Mouse (Mus musculus) heart, embryonic 13.5 days (tissue): ENCODE measurements around the gene Tbc1d9b. TPM values are rescaled to one million over a fixed set of nuclear protein-coding genes. Genes with fewer than 3 reads are reported as not detected.
"Not testable (repeated sequence)": the region's sequence is repeated elsewhere in the genome, so short reads cannot be mapped to it uniquely, and the experiment has no call there.

Source experiments
- ATAC-seq: fragments of 200-750 bp; cut with Nextera tagmentation; 2 replicates; pipeline ENCODE4 v1.8.0; 2017; ENCODE audit warnings: moderate TSS enrichment; ENCODE audit not compliant: insufficient number of reproducible peaks, low FRiP score, low TSS enrichment; ENCODE audit errors: extremely low read depth
- H3K27ac ChIP-seq: fragments of 300-500 bp; sonication (generic); replicated peaks from 2 replicates; pipeline ENCODE4 v1.5.1; 2015; ENCODE audit warnings: moderate library complexity, mild to moderate bottlenecking, inconsistent platforms
- H3K27me3 ChIP-seq: fragments of 300-500 bp; sonication (generic); replicated peaks from 2 replicates; pipeline ENCODE4 v1.6.1; 2015; ENCODE audit warnings: mild to moderate bottlenecking, inconsistent platforms
- H3K36me3 ChIP-seq: fragments of 300-500 bp; sonication (generic); 2 replicates; pipeline ENCODE4 v1.6.1; 2015; ENCODE audit warnings: mild to moderate bottlenecking, inconsistent platforms
- H3K4me1 ChIP-seq: fragments of 300-500 bp; sonication (generic); 2 replicates; pipeline ENCODE4 v1.6.1; 2015; ENCODE audit warnings: inconsistent platforms
- H3K4me2 ChIP-seq: fragments of 300-500 bp; sonication (generic); 2 replicates; pipeline ENCODE4 v1.6.1; 2015; ENCODE audit warnings: inconsistent platforms, mild to moderate bottlenecking, moderate library complexity
- H3K4me3 ChIP-seq: fragments of 300-500 bp; sonication (generic); 2 replicates; pipeline ENCODE4 v1.5.1; 2015; ENCODE audit warnings: moderate library complexity, mild to moderate bottlenecking, inconsistent platforms
- H3K9ac ChIP-seq: fragments of 300-500 bp; sonication (generic); 2 replicates; pipeline ENCODE4 v1.6.1; 2015; ENCODE audit warnings: inconsistent platforms, mild to moderate bottlenecking, moderate library complexity
- H3K9me3 ChIP-seq: fragments of 300-500 bp; sonication (generic); 2 replicates; pipeline ENCODE4 v1.6.1; 2016; ENCODE audit warnings: inconsistent platforms
- WGBS: fragments of 180-500 bp; shearing (Covaris S2); methylation state at CpG from one replicate; pipeline ENCODE4 v1.1.7; 2015; ENCODE audit warnings: mixed read lengths; 5-methylcytosine and 5-hydroxymethylcytosine counted together
- polyA plus RNA-seq: library from polyadenylated mRNA; unstranded; fragments of >200 nt; fragmentation: Nextera tagmentation; extraction: Ambion mirVana; gene quantifications from 2 replicates; pipeline ENCODE4 v1.2.1, GENCODE M21; 2015

Gene Tbc1d9b
- polyA plus RNA-seq, 1 experiment from 2014 or later: 26.5 TPM

DNA sequence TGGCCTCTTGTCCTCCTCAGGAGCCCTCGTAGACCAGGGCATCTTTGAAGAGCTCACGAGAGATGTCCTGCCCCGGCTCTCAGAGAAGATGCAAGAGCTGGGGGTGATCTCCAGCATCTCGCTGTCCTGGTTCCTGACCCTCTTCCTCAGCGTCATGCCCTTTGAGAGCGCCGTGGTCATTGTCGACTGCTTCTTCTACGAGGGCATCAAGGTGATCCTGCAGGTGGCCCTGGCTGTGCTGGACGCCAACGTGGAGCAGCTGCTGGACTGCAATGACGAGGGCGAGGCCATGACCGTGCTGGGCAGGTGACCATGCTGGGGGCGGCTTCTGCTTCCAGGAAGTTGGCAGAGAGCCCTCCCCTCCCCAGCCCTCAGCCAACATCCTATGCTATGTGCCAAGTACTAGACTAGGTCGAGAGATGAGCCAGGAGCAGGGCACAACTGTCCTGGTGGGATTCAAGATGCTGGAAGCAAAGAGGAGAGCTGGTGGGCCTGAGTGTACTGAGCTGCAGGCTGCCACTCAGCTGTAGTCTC is 25.6 kb downstream of the Tbc1d9b start:
- Histone ChIP-seq H3K9me3 (no peaks in the 10 kb centered on the region), H3K9ac (no peak overlapping the region), H3K4me2 (no peak overlapping the region), H3K27me3 (no peaks in the 10 kb centered on the region), H3K36me3 (peaks cover 97% of the 10 kb centered on the region), H3K4me1 (0 out of 2 replicates have a peak, but pooled peaks cover 14% of the 10 kb centered on the region), H3K27ac (no peak overlapping the region), H3K4me3 (no peak overlapping the region)
- 91% methylated on average over 16 of the region's 16 CpGs for WGBS
- ATAC-seq: no peak

DNA sequence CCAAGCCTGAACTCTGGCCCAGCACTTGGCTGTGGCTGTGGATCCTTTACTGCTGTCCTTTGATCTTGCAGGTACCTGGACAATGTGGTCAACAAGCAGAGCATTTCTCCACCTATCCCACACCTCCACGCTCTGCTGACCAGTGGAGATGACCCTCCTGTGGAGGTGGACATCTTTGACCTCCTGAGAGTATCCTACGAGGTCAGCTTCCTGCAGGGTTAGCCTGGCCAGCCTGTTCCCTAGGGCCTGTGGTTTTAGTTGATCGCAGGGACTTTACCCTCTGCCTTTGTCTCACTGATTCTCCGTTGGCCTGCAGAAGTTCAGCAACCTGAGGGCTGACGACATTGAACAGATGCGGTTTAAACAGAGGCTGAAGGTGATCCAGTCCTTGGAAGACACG is 27.1 kb downstream of the Tbc1d9b start:
- Histone ChIP-seq H3K4me1 (0 out of 2 replicates have a peak, but pooled peaks cover 17% of the 10 kb centered on the region), H3K27ac (no peak overlapping the region), H3K9ac (no peak overlapping the region), H3K4me3 (no peak overlapping the region), H3K27me3 (no peaks in the 10 kb centered on the region), H3K36me3 (peaks cover 97% of the 10 kb centered on the region), H3K9me3 (no peaks in the 10 kb centered on the region), H3K4me2 (no peak overlapping the region)
- 84% methylated on average over 7 of the region's 7 CpGs for WGBS
- ATAC-seq: no peak

DNA sequence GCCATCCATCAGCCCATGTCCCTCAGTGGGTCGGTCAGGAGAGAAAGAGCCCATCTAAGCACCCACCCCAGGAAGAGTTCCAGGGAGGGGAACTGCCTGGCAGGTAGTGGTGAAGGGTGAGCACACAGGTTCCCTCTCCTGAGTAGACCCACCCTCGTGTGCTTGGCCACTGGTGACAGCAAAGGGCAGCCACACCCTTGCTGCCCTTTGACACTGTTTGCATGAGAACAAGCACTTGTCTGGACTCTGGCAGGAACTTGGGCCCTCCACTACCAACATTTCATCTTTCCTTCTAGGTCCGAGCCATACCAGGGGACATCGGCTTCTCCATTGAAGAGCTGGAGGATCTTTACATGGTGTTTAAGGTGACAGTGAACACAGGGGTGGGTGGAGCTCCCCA is 28.2 kb downstream of the Tbc1d9b start:
- H3K9me3 ChIP-seq: no peaks in the 10 kb centered on the region
- no peak for ATAC-seq
- no peak overlapping the region for H3K9ac ChIP-seq
- H3K36me3 ChIP-seq: peaks cover 97% of the 10 kb centered on the region
- H3K4me1 ChIP-seq: 0 out of 2 replicates have a peak, but pooled peaks cover 10% of the 10 kb centered on the region
- H3K27me3 ChIP-seq: no peaks in the 10 kb centered on the region
- H3K4me3 ChIP-seq: no peak overlapping the region
- 62% methylated on average over 4 of the region's 4 CpGs for WGBS
- no peak overlapping the region for H3K4me2 ChIP-seq
- no peak overlapping the region for H3K27ac ChIP-seq

DNA sequence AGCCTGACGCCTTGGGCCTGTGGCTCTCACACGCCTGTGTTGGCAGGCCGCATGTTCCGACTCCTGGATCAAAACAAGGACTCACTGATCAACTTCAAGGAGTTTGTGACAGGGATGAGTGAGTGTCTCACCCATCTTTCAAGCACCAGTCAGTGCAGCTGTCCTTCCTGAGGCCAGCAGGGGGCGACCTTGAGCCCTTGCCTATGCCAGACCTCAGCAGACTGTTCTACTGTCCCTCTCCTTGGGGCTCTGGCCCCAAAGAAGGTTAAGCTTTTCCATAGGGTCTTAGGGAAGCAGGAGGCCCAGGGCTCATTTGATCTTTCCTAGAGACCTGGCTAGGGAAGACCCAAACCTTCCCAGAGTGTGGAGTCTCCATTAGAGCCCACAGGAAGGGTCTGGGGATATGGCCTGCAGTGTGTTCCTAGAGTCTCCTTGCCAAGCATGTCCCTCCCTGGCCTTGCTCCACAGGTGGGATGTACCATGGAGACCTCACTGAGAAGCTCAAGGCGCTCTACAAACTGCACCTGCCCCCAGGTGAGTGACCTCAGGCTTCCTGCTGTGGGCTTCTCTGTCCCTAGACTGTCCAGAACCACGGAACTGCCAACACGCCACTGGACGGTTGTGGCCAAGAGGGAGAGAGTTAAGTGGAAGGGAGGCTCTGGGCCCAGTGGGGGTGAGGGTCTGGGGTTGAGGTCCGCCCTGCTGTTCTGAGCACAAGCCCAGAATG is 30.5 kb downstream of the Tbc1d9b start:
- no peak for ATAC-seq
- no peak overlapping the region for H3K9ac ChIP-seq
- peaks cover 89% of the 10 kb centered on the region for H3K36me3 ChIP-seq
- no peaks in the 10 kb centered on the region for H3K27me3 ChIP-seq
- no peak overlapping the region for H3K4me2 ChIP-seq
- WGBS: 64% methylated on average over 10 of the region's 10 CpGs
- 0 out of 2 replicates have a peak, but pooled peaks cover 4% of the 10 kb centered on the region for H3K4me1 ChIP-seq
- H3K9me3 ChIP-seq: no peaks in the 10 kb centered on the region
- H3K4me3 ChIP-seq: no peak overlapping the region
- no peak overlapping the region for H3K27ac ChIP-seq

DNA sequence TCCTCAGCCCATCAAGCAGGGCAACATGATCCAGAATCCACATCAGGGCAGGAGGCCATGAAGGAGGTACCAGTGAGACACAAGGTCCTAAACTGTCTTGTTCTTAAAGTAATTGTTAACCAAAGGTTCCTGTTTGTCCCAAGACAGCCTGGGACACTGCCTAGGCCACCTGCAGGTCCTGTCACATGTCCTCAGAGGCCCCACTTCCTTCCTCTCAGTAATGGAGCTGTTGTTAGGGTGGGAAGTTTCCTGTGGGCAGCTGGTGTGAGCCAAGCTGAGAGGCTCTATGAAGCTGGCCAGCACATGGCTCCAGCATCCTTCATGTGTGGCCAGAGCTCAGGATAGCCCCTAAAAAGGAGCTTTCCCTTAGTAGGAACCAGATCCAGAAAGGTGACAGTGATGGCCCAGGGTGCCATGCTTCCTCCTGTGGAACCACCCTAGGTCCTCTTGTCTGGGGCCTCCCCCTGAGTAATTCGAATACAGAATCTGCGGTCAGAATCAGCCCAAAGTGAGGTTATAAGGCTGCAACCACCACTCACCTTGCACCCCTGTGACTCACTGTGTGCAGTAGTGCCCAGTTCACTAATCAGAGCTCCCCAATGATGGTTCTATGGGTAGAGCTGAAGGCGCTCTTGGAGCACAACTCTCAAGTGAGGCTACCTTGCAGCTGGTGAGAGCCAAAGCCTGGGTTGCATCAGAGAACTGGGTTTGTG is 31.3 kb downstream of the Tbc1d9b start:
- Histone ChIP-seq H3K9ac (no peak overlapping the region), H3K27me3 (no peaks in the 10 kb centered on the region), H3K27ac (no peak overlapping the region), H3K9me3 (no peaks in the 10 kb centered on the region), H3K36me3 (peaks cover 84% of the 10 kb centered on the region), H3K4me1 (0 out of 2 replicates have a peak, but pooled peaks cover 4% of the 10 kb centered on the region), H3K4me3 (no peak overlapping the region), H3K4me2 (no peak overlapping the region)
- no peak for ATAC-seq
- 90% methylated on average over 3 of the region's 3 CpGs for WGBS

DNA sequence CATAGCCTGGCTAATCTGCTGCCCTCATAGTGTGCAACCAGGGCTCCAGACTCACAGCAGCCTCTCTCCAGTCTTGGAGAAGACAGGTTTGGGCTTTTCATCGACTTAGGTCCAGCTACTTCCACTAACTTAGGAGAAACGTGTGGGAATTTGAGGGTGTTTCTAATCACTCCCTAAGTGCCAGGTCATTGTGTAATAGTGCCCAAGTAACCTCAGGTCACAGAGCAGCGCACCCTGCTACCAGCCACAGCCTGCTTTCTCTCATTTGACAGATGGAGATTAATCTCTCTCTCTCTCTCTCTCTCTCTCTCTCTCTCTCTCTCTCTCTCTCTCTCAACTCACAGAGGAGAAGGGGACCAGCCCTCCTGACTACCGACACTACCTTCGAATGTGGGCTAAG is 37.2 kb downstream of the Tbc1d9b start:
- Histone ChIP-seq H3K36me3 (peaks cover 72% of the 10 kb centered on the region), H3K9me3 (no peaks in the 10 kb centered on the region), H3K4me1 (no peaks in the 10 kb centered on the region)

DNA sequence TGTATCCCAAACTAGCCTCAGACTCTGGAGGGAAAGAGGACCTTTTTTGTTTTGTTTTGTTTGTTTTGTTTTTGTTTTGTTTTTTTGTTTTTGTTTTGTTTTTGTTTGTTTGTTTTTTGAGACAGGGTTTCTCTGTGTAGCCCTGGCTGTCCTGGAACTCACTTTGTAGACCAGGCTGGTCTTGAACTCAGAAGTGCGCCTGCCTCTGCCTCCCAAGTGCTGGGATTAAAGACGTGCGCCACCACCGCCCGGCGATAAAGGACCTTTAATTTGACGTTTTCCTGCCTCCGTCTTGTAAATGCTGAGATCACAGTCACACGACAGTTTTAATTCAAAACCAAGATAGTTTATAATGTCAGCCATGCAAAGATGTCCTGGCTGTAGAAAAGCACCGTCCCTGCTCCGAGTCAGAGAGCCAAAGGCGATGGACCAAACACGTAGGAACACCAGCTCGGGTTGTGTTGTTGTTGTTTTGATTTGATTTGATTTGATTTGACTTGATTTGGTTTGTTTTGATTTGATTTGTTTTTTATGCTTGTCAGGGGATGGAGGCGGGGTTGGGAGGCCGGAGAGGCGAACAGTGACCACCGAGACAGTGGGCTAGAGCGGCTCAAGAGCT is 43.0 kb downstream of the Tbc1d9b start, which contains the start of gene Mrnip:
Gene Mrnip (plus strand): TSS at position 334 of the 619 bp plus-strand sequence.
- Histone ChIP-seq H3K27ac (peak within 1 kb of the TSS; percentile 59), H3K4me3 (peak within 1 kb of the TSS; percentile 81), H3K9ac (peak within 1 kb of the TSS; percentile 91), H3K4me2 (peak within 1 kb of the TSS; percentile 95), H3K4me1 (peaks cover 26% of the 10 kb centered on the region), H3K36me3 (peaks cover 37% of the 10 kb centered on the region)
- WGBS: 4% methylated on average over 19 of the region's 19 CpGs
- H3K27me3 ChIP-seq, H3K9me3 ChIP-seq, ATAC-seq: not testable (repeated sequence)

More for the DNA sequence above, 37.2 kb downstream of the Tbc1d9b start:
- Histone ChIP-seq H3K27ac (no peak overlapping the region), H3K27me3 (no peaks in the 10 kb centered on the region), H3K9ac (no peak overlapping the region), H3K4me3 (no peak overlapping the region), H3K4me2 (no peak overlapping the region)
- WGBS: 77% methylated on average over 5 of the region's 5 CpGs
- ATAC-seq: no peak

DNA sequence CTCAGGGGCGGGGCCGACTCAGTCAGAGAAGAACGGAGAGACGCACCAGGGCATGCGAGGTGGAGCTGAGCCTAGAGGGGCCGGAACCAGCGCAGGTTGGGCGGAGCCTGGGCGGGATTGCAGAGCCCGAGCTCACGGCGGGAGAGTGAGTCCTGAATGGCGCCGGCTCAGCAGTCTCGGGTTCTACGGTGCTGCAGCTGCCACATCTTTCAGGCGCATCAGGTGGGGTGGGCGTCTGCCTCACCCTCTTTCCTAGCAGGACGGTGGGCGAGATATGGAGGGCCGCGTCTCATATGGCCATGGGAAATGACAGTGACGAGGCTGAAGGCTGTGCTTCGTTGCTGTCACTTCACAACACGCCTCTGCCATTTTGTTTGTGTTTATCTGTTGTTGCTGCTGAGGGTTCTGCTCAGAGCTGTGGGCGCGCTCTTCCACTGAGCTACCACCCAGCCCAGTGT is 43.6 kb downstream of the Tbc1d9b start:
- Histone ChIP-seq H3K4me3 (peak overlapping the region; percentile 81), H3K9me3 (no peaks in the 10 kb centered on the region), H3K9ac (peak overlapping the region; percentile 91), H3K4me1 (peaks cover 30% of the 10 kb centered on the region), H3K36me3 (peaks cover 31% of the 10 kb centered on the region), H3K4me2 (peak overlapping the region; percentile 95), H3K27me3 (no peaks in the 10 kb centered on the region), H3K27ac (peak overlapping the region; percentile 59)
- peak; percentile 95 for ATAC-seq
- under 1% methylated on average over 27 of the region's 27 CpGs for WGBS

DNA sequence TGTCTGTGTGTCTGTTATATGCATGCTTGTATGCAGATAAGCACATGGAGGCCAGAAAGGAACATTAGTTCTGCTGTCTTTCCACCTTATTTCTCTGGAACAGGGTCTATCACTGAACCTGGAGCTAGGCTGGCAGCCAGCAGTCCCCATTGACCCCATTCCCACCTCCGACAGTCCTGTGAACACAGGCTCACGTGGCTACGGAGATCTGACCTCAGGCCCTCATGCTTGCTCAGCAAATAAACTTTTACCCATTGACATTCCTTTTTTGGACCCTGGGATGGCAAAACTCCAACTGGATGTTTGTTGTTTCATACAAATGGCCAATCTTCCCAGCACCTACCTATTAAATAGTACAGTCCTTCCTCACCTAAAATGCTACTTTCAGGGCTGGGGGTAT is 45.2 kb downstream of the Tbc1d9b start:
- H3K27me3 ChIP-seq: no peaks in the 10 kb centered on the region
- peaks cover 17% of the 10 kb centered on the region for H3K36me3 ChIP-seq
- no peak overlapping the region for H3K9ac ChIP-seq
- H3K4me3 ChIP-seq: no peak overlapping the region
- H3K4me1 ChIP-seq: peaks cover 30% of the 10 kb centered on the region
- H3K9me3 ChIP-seq: no peaks in the 10 kb centered on the region
- WGBS: 82% methylated on average over 3 of the region's 3 CpGs
- H3K4me2 ChIP-seq: no peak overlapping the region
- ATAC-seq: no peak
- H3K27ac ChIP-seq: no peak overlapping the region

DNA sequence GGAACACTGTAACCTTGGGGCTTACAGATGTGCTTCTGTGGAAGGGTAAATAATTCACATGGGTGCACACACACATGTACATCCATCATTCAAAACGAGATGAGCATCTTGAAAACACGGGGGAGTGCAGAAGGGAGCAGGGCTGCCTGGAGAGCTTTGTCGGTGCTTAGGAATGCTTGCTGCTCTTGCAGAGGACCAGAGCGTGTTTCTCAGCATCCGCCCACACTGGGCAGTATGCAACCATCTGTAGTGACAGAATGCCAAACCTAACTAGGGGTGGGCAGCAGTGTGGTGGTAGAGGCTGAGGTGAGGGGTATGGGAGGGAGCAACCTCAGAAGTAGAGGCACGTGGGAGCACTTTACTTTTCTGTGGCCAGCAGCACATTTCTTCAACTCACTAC is 45.9 kb downstream of the Tbc1d9b start:
- Histone ChIP-seq H3K9me3 (no peaks in the 10 kb centered on the region), H3K27ac (no peak overlapping the region), H3K4me2 (no peak overlapping the region), H3K9ac (0 out of 2 replicates have a peak overlapping the region, but pooled peaks have one; percentile 10), H3K4me3 (no peak overlapping the region), H3K4me1 (peaks cover 30% of the 10 kb centered on the region), H3K27me3 (no peaks in the 10 kb centered on the region), H3K36me3 (peaks cover 9% of the 10 kb centered on the region; the same call in 1 of the 2 replicates)
- no peak for ATAC-seq
- WGBS: 60% methylated on average over 6 of the region's 6 CpGs
